Mouse (Mus musculus): ENCODE measurements around the gene Pnrc2.

- TF ChIP-seq CTCF (IDR thresholded peaks at IDR 0.05; ENCODE audit: insufficient read depth, low read depth, low read length) (no peak), POLR2A (IDR thresholded peaks at IDR 0.05; ENCODE audit: insufficient read depth, low read depth, low read length) (no peak)
These were observed 24.9 kb upstream of the Pnrc2 start for GRCm38 (mm10) chr4:135898380-135899049.

Measured in olfactory bulb, adult 2 months (tissue).